Mouse (Mus musculus) lung, postnatal 0 days (tissue): ENCODE data around the gene Mfsd14a.

Experiments
- CTCF ChIP-seq: IDR thresholded peaks from 2 replicates; pipeline ENCODE4 v1.5.1; 2016; ENCODE audit warnings: antibody characterized with exemption, mild to moderate bottlenecking
- EP300 ChIP-seq: IDR thresholded peaks from 2 replicates; pipeline ENCODE4 v1.6.1; 2016; ENCODE audit warnings: antibody characterized with exemption, mild to moderate bottlenecking, control low read depth

- TF ChIP-seq EP300 (no peak), CTCF (no peak)
These were observed 61.5 kb downstream of the Mfsd14a start for GRCm38 (mm10) chr3:116601005-116601404.
